Mouse (Mus musculus): ENCODE results near the gene Gm17720.

DNA sequence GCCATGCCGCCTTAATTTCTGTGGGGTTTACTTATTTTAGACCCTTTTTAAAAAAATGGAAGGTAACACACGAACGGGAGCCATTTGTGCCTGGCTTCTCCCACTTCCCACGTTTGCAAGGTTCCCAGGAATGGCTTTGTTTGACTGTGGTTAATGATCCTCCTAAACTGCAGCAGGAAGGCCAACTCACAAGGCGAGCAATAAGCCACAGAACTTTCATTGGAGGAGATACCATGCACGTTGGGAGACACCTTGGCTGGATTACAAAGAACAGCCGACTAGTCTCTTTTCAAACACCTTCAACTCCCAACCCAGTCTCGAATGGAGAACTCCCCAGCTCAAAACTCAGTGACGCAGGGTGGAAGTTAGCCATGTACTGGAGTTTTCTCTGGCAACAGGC is 38.4 kb downstream of the Gm17720 start:
- no peak for TF ChIP-seq TAL1 (IDR thresholded peaks at IDR 0.05; ENCODE audit: low read length)
- no peak for TF ChIP-seq GATA1 (IDR thresholded peaks at IDR 0.05; ENCODE audit: low read length)

Data from erythroblast, embryonic 14.5 days (primary cell).